Mouse (Mus musculus) cerebellum, adult (tissue): ENCODE measurements around the gene Rasal3.

Source experiments
- ATAC-seq: cut with Nextera tagmentation; 2 replicates; pipeline ENCODE4 v1.9.2; 2017; ENCODE audit warnings: mild to moderate bottlenecking, moderate library complexity, mixed read lengths; ENCODE audit not compliant: insufficient number of reproducible peaks, low FRiP score, low TSS enrichment

Rasal3 gene

GRCm38 (mm10) chr17:32403417-32403816 is at the start of gene Rasal3:
Gene Rasal3, minus strand, starts transcription at chr17:32403583.
- ATAC-seq, result no peak

- no peak for ATAC-seq
Measured at GRCm38 (mm10) chr17:32452482-32452881, 49.1 kb upstream of the Rasal3 start, which contains the start of gene Cyp4f39. Gene Cyp4f39, plus strand, starts transcription at chr17:32452723.

GRCm38 (mm10) chr17:32450844-32451537 is 47.6 kb upstream of the Rasal3 start:
- ATAC-seq, result no peak

GRCm38 (mm10) chr17:32449042-32449441 is 45.7 kb upstream of the Rasal3 start:
- ATAC-seq, result no peak

- no peak for ATAC-seq
Measured at GRCm38 (mm10) chr17:32447195-32447594, 43.8 kb upstream of the Rasal3 start.

DNA sequence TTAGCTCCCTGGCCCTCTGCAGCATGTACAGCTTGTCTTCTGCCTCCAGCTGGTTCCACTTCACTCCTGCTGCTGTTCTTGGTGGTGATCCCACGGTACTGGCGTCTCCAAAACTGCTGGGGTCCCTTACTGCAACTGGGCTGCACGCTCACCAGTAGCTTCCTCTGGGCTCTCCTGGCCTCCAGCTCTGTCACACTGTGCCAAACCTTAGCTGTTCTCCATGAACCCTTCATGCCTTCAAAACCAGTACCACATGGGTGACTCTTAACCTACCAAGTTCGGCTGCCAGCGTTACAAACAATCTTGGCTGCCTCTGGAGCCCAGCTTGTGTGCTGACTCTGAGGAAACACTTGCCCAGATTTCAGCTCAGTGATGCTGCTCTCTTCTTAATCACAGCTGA is 41.6 kb upstream of the Rasal3 start:
- ATAC-seq, result no peak

GRCm38 (mm10) chr17:32443245-32443644 is 39.9 kb upstream of the Rasal3 start:
- ATAC-seq, result no peak

- no peak for ATAC-seq
Measured at GRCm38 (mm10) chr17:32437106-32437505, 33.7 kb upstream of the Rasal3 start.

GRCm38 (mm10) chr17:32435151-32435550 is 31.8 kb upstream of the Rasal3 start:
- ATAC-seq, result no peak

DNA sequence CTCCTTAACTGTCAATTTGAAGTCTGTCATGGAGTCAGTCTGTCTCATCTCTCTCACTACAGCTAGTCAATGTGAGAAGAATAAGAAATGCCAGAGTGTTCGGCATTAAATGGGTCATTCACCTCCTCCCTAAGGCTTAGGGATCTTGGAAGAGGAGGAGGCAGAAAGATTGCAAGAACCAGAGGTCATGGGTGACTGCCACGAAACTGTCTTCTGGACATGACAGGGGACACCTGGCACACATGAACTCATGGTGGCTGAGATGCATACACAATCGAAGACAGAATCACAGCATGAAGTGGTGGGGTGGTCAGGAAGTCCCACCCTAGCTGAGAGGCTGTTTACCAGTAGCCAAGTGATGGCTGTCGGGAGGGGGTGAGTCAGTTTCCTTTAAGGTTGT is 30.9 kb upstream of the Rasal3 start:
- ATAC-seq, result no peak

DNA sequence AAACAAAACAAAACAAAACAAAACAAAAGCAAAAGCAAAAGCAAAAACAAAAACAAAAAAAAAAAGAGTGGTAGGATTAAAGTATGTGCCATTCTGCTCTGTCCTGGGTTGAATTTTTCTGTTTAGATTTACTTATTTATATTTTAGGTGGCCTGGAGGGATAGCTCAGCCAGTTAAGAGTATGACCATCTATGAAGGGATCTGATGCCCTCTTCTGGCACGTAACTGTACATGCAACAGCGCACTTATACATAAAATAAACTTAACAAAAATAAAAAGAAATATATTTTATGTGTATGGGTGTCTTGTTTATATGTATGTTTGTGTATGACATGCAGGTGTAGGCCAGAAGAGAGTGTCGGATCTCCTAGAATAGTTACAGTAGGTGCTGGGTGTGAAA is 28.6 kb upstream of the Rasal3 start:
- no peak for ATAC-seq

DNA sequence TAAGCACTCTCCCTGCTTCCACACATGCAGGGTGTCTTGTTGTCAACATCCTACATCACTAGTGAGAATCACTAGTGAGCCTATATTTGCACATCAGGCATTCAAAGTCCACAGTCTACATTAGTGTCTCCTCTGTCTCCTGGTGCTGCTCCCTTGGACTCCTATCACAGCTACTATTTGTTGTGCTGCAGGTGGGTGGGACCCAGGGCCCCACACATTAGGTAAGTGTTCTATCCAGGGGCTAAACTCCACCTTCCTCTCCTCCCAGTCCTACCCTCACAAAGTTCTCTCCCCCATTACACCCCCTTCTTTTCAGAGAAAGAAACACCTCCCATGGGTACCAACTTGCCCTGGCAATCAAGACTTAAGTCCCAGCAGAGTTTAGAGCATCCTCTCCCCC is 23.2 kb upstream of the Rasal3 start:
- no peak for ATAC-seq

DNA sequence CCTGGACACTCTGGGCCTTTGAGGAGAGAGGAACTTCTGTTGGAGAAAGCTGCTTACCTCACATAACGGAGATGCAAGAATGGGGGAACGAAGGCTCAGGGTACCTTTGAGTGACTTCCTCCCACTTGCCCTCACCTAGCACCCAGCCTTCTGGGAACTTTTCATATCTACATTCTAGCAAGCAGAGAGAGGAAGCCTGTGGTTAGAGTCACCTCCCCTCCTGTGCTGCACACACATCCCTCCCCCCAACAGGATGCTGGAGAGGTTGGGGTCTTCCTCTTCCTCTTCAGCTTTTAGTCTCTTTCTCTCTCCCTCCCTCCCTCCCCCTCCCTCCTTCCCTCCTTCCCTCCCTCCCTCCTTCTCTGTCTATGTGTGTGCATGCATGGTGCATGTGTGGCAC is 20.7 kb upstream of the Rasal3 start, which contains the start of gene Pglyrp2:
Gene Pglyrp2 (minus strand): TSS at position 134 of the 400 bp plus-strand sequence.
- ATAC-seq, result no peak

- ATAC-seq, result no peak
Measured at GRCm38 (mm10) chr17:32420781-32421180, 17.4 kb upstream of the Rasal3 start.

DNA sequence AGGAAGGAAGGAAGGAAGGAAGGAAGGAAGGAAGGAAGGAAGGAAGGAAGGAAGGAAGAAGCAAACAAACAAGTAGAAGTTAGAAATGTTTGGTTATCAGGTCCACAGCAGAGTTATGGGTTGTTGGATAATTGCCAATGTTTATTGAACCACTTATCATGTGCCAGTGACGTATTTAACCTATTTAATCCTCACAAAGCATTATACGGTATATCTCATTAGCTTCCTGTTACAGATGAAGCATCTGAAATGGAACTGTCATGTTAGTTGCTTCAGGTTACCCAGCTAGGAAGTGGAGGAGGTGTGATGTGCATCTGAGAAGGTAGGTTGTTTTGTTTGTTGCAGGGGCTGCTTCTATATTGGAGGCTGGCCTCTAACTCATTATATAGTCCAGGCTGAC is 16.6 kb upstream of the Rasal3 start:
- ATAC-seq, result no peak

- no peak for ATAC-seq
Measured at GRCm38 (mm10) chr17:32416771-32417170, 13.4 kb upstream of the Rasal3 start.

- no peak for ATAC-seq
Measured at GRCm38 (mm10) chr17:32415417-32416020, 12.1 kb upstream of the Rasal3 start.

DNA sequence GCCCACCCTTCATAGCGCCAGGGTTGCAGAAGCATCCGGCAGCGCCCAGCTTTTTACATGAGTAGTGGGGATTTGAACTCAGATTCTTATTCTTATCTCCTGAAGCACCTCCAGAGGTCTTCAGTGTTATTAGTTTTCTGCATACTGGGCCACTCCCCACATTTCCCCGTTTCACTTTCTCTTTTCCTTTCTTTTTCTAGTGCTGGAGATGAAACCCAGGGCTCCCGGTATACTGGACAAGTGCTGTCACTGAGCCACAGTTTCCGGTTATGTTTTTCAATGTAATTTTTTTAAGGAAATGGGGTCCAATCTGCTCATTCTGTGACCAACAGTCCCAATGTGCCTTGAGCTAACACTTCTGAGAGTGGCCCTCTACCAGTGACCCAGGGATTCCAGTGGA is 8.5 kb upstream of the Rasal3 start:
- no peak for ATAC-seq

DNA sequence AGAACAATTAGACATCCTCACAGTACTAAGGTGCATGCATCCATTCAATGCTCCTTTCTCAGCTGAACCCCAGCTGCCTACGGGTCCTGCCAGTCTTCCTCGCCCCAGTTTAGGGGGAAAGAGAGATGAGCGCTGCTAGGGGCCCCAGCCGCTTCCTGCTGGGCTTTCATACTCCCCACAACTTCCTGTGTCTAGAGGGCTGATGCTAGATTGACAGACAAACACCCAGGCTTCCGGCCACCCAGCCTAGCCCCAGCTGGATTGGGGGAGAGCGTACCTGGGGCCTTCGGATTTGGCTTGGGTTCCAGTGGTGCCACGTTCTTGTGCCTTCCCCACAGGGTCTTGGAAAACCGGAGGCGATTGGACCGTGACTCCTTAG is 615 bp downstream of the Rasal3 start:
- no peak for ATAC-seq

DNA sequence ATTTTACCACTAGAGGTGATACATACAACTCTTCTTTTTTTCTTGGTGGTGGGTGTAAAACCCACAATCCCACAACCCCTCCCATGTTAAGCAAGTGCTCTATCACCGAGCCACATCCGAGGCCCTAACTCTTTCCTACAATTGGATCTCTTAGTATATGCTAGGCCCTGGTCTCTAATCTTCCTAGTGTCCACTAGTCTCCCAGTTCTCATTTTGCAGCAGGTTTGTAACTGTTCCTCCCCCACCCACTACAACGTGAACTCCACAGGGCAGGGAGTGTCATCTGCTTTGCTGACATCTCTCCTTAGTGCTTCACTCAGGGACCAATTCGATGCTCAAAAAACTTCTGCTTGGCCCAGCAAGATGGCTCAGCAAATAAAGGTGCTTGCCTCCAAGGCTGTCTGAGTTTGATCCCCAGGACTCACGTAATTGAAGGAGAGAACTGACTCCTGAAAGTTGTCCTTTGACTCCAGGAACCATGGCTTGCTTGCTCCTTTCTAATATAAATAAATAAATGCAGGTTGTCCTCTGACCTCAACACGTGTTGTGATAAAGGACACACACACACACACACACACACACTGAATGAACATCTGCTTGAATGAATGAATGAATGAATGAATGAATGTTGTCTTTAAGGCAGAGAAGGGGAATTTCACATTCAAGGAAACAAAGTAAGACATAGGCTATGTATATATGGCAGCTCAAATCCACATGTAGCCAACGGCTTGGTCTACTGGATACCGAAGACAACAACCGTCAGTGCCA is 1.2 kb downstream of the Rasal3 start:
- ATAC-seq, result no peak

DNA sequence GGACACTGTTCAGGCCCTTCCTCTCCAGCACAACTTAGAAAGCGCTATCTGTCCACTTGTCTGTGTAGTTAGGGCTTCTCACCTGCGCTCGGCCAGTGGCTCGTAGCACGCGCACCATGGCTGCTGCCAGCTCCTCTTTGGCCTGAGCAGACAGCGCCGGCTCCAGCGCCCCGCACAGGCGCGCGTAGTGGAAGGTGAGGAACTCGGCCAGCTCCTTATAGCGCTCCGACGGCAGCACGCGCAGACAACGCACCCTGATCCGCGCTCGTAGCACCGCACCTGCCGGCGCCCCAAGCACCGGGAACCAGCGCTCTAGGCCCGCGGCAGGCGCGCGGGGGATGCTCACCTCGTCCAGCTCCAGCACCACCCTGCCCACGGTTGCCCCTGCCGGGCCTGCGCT is 7.1 kb downstream of the Rasal3 start:
- ATAC-seq, result no peak
